Mouse (Mus musculus): ENCODE data around the gene Rabggtb. TPM values are rescaled to one million over a fixed set of nuclear protein-coding genes. Genes with fewer than 3 reads are reported as not detected.

Gene Rabggtb
- total and polyA plus RNA-seq, 3 experiments = 48.0 to 98.2 (median 81.8) TPM

- Histone ChIP-seq H3K9ac (ENCODE audit: low read depth, low read length) (no peak overlapping the region), H3K27ac (no peak overlapping the region), H3K79me2 (replicated peaks; ENCODE audit: control insufficient read depth, insufficient read depth, low read length) (no peaks in the 10 kb centered on the region), H3K4me3 (no peak overlapping the region), H3K4me1 (ENCODE audit: control insufficient read depth, insufficient read depth, low read length) (no peaks in the 10 kb centered on the region), H3K36me3 (ENCODE audit: control insufficient read depth, insufficient read depth, low read length) (no peaks in the 10 kb centered on the region), H3K27me3 (ENCODE audit: control insufficient read depth, insufficient read depth, low read length) (no peaks in the 10 kb centered on the region)
- intact Hi-C loops (cut with DNase I) = loop anchor here (2.0 to 10.0 kb wide), 2 partner anchors 269 to 617 kb away; no protein-coding TSS in a partner anchor
- DNase-seq = no peak
- WGBS = 81% methylated on average over 5 of the region's 5 CpGs
- TF ChIP-seq EP300 (IDR thresholded peaks at IDR 0.05; ENCODE audit: insufficient read depth, low read depth, low read length) = no peak
- TF ChIP-seq POLR2A (IDR thresholded peaks at IDR 0.05; ENCODE audit: insufficient read depth, low read depth, low read length) = no peak
- no peak for TF ChIP-seq CTCF (IDR thresholded peaks at IDR 0.05)
These were observed 45.1 kb upstream of the Rabggtb start for GRCm38 (mm10) chr3:153957916-153958315.

- H3K4me1 ChIP-seq (ENCODE audit: control insufficient read depth, insufficient read depth, low read length) = peaks cover 3% of the 10 kb centered on the region
- no peak overlapping the region for H3K9ac ChIP-seq (ENCODE audit: low read depth, low read length)
- WGBS = 40% methylated on average over 2 of the region's 2 CpGs
- H3K27ac ChIP-seq = peak overlapping the region; percentile 32; the same call in 1 of the 2 replicates
- no peak for DNase-seq
- H3K36me3 ChIP-seq (ENCODE audit: control insufficient read depth, insufficient read depth, low read length) = peaks cover 7% of the 10 kb centered on the region
- TF ChIP-seq EP300 (IDR thresholded peaks at IDR 0.05; ENCODE audit: insufficient read depth, low read depth, low read length) (no peak), CTCF (IDR thresholded peaks at IDR 0.05) (no peak), POLR2A (IDR thresholded peaks at IDR 0.05; ENCODE audit: insufficient read depth, low read depth, low read length) (no peak)
- no peak overlapping the region for H3K4me3 ChIP-seq
- no peaks in the 10 kb centered on the region for H3K27me3 ChIP-seq (ENCODE audit: control insufficient read depth, insufficient read depth, low read length)
- H3K79me2 ChIP-seq (replicated peaks; ENCODE audit: control insufficient read depth, insufficient read depth, low read length) = no peaks in the 10 kb centered on the region
- intact Hi-C loops (cut with DNase I) = no loop called here
These were observed 35.4 kb upstream of the Rabggtb start for GRCm38 (mm10) chr3:153948176-153948575.

GRCm38 (mm10) chr3:153947271-153947670 is 34.5 kb upstream of the Rabggtb start:
- Histone ChIP-seq H3K79me2 (replicated peaks; ENCODE audit: control insufficient read depth, insufficient read depth, low read length) (no peaks in the 10 kb centered on the region; the same call in 1 of the 2 replicates), H3K4me3 (no peak overlapping the region), H3K9ac (ENCODE audit: low read depth, low read length) (no peak overlapping the region), H3K4me1 (ENCODE audit: control insufficient read depth, insufficient read depth, low read length) (peaks cover 5% of the 10 kb centered on the region), H3K27me3 (ENCODE audit: control insufficient read depth, insufficient read depth, low read length) (no peaks in the 10 kb centered on the region), H3K27ac (no peak overlapping the region; the same call in 1 of the 2 replicates), H3K36me3 (ENCODE audit: control insufficient read depth, insufficient read depth, low read length) (peaks cover 7% of the 10 kb centered on the region)
- DNase-seq = no peak
- no peak for TF ChIP-seq CTCF (IDR thresholded peaks at IDR 0.05)
- no peak for TF ChIP-seq EP300 (IDR thresholded peaks at IDR 0.05; ENCODE audit: insufficient read depth, low read depth, low read length)
- TF ChIP-seq POLR2A (IDR thresholded peaks at IDR 0.05; ENCODE audit: insufficient read depth, low read depth, low read length) = no peak
- WGBS = 60% methylated on average over 4 of the region's 4 CpGs
- intact Hi-C loops (cut with DNase I) = no loop called here

GRCm38 (mm10) chr3:153944335-153944990 is 31.7 kb upstream of the Rabggtb start, which contains the start of gene Acadm:
TSS of gene Acadm (minus strand) at chr3:153944632.
- peak within 1 kb of the TSS; percentile 78 for H3K9ac ChIP-seq (ENCODE audit: low read depth, low read length)
- no peak for TF ChIP-seq CTCF (IDR thresholded peaks at IDR 0.05)
- peak; percentile 91 for TF ChIP-seq POLR2A (IDR thresholded peaks at IDR 0.05; ENCODE audit: insufficient read depth, low read depth, low read length)
- TF ChIP-seq EP300 (IDR thresholded peaks at IDR 0.05; ENCODE audit: insufficient read depth, low read depth, low read length) = 0 out of 2 replicates have a peak, but pooled peaks have one; percentile 57
- H3K27me3 ChIP-seq (ENCODE audit: control insufficient read depth, insufficient read depth, low read length) = no peaks in the 10 kb centered on the region
- peak within 1 kb of the TSS; percentile 84 for H3K4me3 ChIP-seq
- H3K36me3 ChIP-seq (ENCODE audit: control insufficient read depth, insufficient read depth, low read length) = peaks cover 10% of the 10 kb centered on the region
- intact Hi-C loops (cut with DNase I) = loop anchor here (1.0 kb wide), 1 partner anchor 31 kb away; the partner anchor contains the start of gene Rabggtb
- peak within 1 kb of the TSS; percentile 94 for H3K27ac ChIP-seq
- H3K79me2 ChIP-seq (replicated peaks; ENCODE audit: control insufficient read depth, insufficient read depth, low read length) = no peaks in the 10 kb centered on the region; the same call in 1 of the 2 replicates
- H3K4me1 ChIP-seq (ENCODE audit: control insufficient read depth, insufficient read depth, low read length) = peaks cover 5% of the 10 kb centered on the region
- WGBS = under 1% methylated on average over 41 of the region's 41 CpGs
- DNase-seq = peak; percentile 99

- intact Hi-C loops (cut with DNase I) = loop anchor here (1.0 kb wide), 1 partner anchor 31 kb away; the partner anchor contains the start of gene Rabggtb
- no peaks in the 10 kb centered on the region for H3K27me3 ChIP-seq (ENCODE audit: control insufficient read depth, insufficient read depth, low read length)
- TF ChIP-seq EP300 (IDR thresholded peaks at IDR 0.05; ENCODE audit: insufficient read depth, low read depth, low read length) = no peak
- no peak for TF ChIP-seq POLR2A (IDR thresholded peaks at IDR 0.05; ENCODE audit: insufficient read depth, low read depth, low read length)
- no peak for TF ChIP-seq CTCF (IDR thresholded peaks at IDR 0.05)
- peak overlapping the region; percentile 94 for H3K27ac ChIP-seq
- H3K4me1 ChIP-seq (ENCODE audit: control insufficient read depth, insufficient read depth, low read length) = peaks cover 5% of the 10 kb centered on the region
- H3K79me2 ChIP-seq (replicated peaks; ENCODE audit: control insufficient read depth, insufficient read depth, low read length) = no peaks in the 10 kb centered on the region; the same call in 1 of the 2 replicates
- DNase-seq = no peak
- H3K36me3 ChIP-seq (ENCODE audit: control insufficient read depth, insufficient read depth, low read length) = peaks cover 10% of the 10 kb centered on the region
- H3K4me3 ChIP-seq = peak overlapping the region; percentile 84
- under 1% methylated on average over 19 of the region's 19 CpGs for WGBS
- H3K9ac ChIP-seq (ENCODE audit: low read depth, low read length) = peak overlapping the region; percentile 78
These were observed 31.1 kb upstream of the Rabggtb start for GRCm38 (mm10) chr3:153943901-153944334.
